Mouse (Mus musculus) cerebellum, adult 2 months (tissue): Measurements from ENCODE around the gene Hoxd11. TPM values are rescaled to one million over a fixed set of nuclear protein-coding genes. Genes with fewer than 3 reads are reported as not detected.

Experiments used
- DNase-seq, 2 experiments: peaks; one replicate each; pipeline ENCODE4 v3.0.0; 2021
- H3K27ac ChIP-seq: fragments of 200-500 bp; 2 replicates; pipeline ENCODE4 v1.5.1; 2012; ENCODE audit warnings: low read length, control low read depth, inconsistent platforms; ENCODE audit not compliant: insufficient read depth
- H3K27me3 ChIP-seq: fragments of 200-500 bp; 2 replicates; pipeline ENCODE4 v1.6.1; 2012; ENCODE audit warnings: inconsistent platforms, mild to moderate bottlenecking, low read length, moderate library complexity; ENCODE audit not compliant: control insufficient read depth, insufficient read depth
- H3K4me1 ChIP-seq: fragments of 200-500 bp; 2 replicates; pipeline ENCODE4 v1.6.1; 2011; ENCODE audit warnings: low read length; ENCODE audit not compliant: control insufficient read depth, insufficient read depth
- H3K4me3 ChIP-seq: fragments of 200-500 bp; replicated peaks from 2 replicates; pipeline ENCODE3; 2011; ENCODE audit warnings: mild to moderate bottlenecking, low read depth, low read length, control low read depth; ENCODE audit not compliant: insufficient read depth
- CTCF ChIP-seq: fragments of 200-500 bp; IDR thresholded peaks from 2 replicates; pipeline ENCODE4 v1.5.1; 2011; ENCODE audit warnings: low read depth, mild to moderate bottlenecking, control low read depth, low read length, moderate library complexity, borderline replicate concordance; ENCODE audit not compliant: insufficient read depth
- POLR2A ChIP-seq: fragments of 200-500 bp; IDR thresholded peaks from 2 replicates; pipeline ENCODE4 v1.6.1; 2011; ENCODE audit warnings: low read length, control low read depth, borderline replicate concordance; ENCODE audit not compliant: insufficient read depth
- WGBS: fragments of 180-500 bp; shearing (Covaris S2); methylation state at CpG from one replicate; pipeline ENCODE4 v1.1.7; 2018; 5-methylcytosine and 5-hydroxymethylcytosine counted together
- polyA plus RNA-seq: library from polyadenylated mRNA; depleted of rRNA; stranded (reverse); fragments of >200 nt; gene quantifications from 2 replicates; pipeline ENCODE4 v1.2.3, GENCODE M21; 2012

The Hoxd11 gene
- polyA plus RNA-seq, 1 experiment, result not detected

DNA sequence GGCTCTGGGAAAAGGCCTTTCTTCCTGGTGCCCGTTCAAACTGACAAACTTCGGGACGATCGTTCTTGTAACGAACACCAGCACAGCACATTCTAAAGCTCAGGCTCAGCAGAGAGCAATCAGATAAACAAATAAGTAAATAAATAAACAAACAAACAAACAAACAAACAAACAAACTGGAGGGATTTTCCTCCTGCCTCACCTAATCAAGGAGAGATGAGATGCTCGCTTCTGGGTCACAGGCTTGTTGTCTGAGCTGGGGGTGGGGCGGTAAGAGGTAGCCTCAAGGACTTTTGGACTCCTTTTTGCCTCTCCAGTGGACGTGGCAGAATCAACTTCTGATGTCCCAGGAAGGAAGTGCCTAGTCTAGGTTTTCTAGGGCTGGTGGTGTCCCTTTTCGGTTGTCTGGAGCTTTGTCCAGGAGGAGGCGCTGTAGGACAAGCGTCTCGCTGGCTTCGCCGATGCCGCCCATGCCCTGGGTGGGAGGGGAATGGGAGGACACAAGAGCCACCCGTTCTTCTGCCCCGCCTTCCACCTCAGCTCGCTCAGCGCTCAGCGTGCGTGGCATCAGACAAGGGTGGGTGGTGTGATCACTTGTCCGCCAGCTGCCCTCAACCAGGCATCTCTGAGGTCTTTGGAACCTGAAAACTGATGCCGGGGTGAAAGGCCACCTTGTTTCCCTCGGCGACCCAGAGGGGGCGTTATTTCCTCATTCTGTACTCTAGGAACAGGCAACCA, 36.3 kb downstream of the Hoxd11 start:
- TF ChIP-seq POLR2A (no peak), CTCF (peak; percentile 62)
- WGBS, result 4% methylated on average over 26 of the region's 26 CpGs
- Histone ChIP-seq H3K4me1 (no peaks in the 10 kb centered on the region), H3K27me3 (peaks cover 13% of the 10 kb centered on the region; the same call in 1 of the 2 replicates), H3K27ac (no peak overlapping the region), H3K4me3 (no peak overlapping the region)
- peak; percentile 39 to 57 for DNase-seq

DNA sequence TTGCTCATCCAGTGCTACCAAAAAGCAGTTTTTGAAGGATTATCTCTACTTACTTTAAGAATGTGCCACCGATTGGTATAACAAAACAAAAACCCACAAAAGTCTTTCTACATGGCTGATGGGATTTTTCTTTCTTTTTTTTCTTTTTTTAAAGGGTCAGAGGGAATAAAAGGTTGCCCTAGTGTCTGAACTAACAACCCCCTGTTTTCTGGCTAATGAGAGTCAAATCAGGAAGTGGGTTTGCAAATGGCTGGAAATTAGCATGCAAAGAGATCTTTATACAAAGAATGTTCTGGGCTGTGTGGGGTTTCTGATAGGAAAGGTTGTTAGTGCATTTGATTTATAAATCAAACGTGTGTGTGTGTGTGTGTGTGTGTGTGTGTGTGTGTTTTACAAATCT, 41.0 kb downstream of the Hoxd11 start:
- DNase-seq, result no peak
- WGBS, result 7% methylated on average over 2 of the region's 2 CpGs
- H3K4me1 ChIP-seq, result no peaks in the 10 kb centered on the region
- no peak overlapping the region for H3K4me3 ChIP-seq
- peaks cover 4% of the 10 kb centered on the region; the same call in 1 of the 2 replicates for H3K27me3 ChIP-seq
- TF ChIP-seq POLR2A (no peak), CTCF (no peak)
- H3K27ac ChIP-seq, result no peak overlapping the region

DNA sequence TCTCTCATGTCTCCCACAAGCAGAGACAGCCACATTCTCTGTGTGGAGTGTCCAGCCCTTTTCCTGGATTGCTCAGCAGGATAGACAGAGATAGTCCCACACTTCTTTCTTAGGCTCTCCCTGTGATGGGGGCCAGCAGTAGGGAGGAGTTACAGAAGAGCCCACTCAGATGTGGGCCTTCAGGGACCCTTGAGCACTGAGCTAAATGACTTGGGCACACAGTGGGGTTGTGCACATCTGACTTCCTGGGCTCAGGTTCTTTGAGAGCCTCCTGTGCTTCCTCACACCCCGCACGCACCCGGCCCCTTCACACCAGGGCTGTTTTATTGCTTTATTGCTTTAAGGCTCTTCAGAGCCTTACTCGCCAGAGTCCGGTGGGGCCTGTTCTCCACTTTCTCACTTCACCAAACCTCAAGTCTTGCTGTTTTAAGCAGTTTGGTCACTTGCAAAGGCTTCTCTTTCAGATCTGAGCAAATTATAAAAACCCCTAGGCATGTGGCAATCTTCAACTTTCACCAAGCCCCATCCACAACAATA, 41.7 kb downstream of the Hoxd11 start:
- H3K4me3 ChIP-seq, result no peak overlapping the region
- peaks cover 4% of the 10 kb centered on the region; the same call in 1 of the 2 replicates for H3K27me3 ChIP-seq
- no peak for TF ChIP-seq CTCF
- H3K4me1 ChIP-seq, result no peaks in the 10 kb centered on the region
- 5% methylated on average over 5 of the region's 5 CpGs for WGBS
- DNase-seq, result no peak
- no peak overlapping the region for H3K27ac ChIP-seq

DNA sequence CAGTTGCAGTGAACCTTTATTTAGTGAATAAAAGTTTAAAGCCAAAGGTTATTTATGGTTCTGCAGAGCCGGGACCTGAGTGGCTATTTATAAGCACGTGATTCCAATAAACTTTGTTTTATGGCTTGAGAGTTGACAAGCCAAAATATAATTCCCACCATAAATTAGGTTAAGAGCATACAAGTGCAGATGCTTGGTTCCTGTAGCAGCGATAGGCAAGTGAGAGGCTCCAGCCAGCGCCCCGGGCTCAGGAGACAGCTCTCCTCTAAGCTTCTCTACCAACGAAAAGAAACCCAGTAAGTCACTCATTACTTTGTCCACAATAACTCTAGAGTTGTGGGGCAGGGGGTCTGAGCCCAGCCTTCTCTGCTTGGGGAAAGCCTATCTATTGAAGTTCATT, 42.5 kb downstream of the Hoxd11 start:
- Histone ChIP-seq H3K27ac (no peak overlapping the region), H3K4me3 (no peak overlapping the region), H3K27me3 (peaks cover 6% of the 10 kb centered on the region; the same call in 1 of the 2 replicates), H3K4me1 (no peaks in the 10 kb centered on the region)
- DNase-seq, result no peak
- TF ChIP-seq CTCF, result no peak
- no peak for TF ChIP-seq POLR2A
- WGBS, result 8% methylated on average over 6 of the region's 6 CpGs

DNA sequence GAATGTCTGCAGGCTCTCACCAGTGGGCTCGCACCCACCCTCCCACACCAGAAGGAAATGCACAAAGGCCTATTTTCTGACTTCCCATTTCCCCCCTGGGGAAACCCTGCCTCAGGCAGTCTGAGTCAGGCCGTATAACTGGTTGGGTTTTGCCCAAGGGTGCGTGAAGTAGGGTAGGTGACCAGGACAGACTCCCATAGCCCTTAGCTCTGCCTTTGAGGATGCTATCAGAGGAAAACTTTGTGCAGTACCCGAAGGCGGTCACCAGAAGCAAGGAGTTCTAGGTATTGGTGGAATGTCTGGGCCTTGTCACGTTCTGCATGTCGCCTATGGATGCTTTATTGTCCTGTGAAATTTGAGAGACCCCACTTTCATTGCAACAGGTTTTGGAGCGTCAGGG, 43.6 kb downstream of the Hoxd11 start:
- Histone ChIP-seq H3K27ac (no peak overlapping the region), H3K27me3 (peaks cover 9% of the 10 kb centered on the region; the same call in 1 of the 2 replicates), H3K4me1 (no peaks in the 10 kb centered on the region; the same call in 1 of the 2 replicates), H3K4me3 (no peak overlapping the region)
- no peak for DNase-seq
- TF ChIP-seq POLR2A (no peak), CTCF (no peak)
- WGBS, result 5% methylated on average over 8 of the region's 8 CpGs

DNA sequence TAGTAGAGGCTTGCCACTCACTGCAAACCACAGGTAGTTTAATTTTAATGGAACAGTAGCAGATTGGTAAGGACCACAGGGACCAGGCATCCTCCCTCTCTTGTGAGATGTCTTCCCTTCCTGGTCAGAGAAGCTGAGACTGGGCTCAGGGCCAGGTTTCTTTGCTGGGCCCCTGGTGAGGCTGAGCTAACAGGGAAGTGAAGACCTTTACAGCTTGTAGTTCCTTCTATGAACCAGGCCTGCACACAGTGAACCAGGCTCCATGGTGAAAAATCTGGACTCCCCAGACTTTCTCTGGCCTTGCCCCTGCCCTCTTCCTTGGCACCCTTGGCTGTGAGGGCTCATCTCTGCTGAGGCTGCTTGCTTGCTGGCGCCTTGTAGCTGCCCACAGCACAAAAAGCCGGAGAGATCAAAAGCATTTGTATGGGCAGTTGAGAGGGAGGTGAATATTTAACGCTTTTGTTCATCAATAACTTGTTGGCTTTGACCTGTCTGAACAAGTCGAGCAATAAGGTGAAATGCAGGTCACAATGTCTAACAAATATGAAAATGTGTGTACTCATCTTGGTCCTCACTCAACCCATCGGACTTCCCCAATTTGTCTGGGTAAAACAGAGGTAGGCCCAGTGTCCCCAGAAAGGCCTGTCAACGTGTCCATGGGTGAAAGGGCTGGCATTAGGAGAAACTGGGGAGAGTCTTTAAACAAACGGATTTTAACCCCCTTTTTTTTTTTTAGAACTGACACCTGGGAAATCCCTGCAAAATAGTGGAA, 45.1 kb downstream of the Hoxd11 start:
- TF ChIP-seq POLR2A, result no peak
- no peak for TF ChIP-seq CTCF
- peaks cover 9% of the 10 kb centered on the region; the same call in 1 of the 2 replicates for H3K27me3 ChIP-seq
- 11% methylated on average over 7 of the region's 7 CpGs for WGBS
- H3K27ac ChIP-seq, result no peak overlapping the region
- no peaks in the 10 kb centered on the region; the same call in 1 of the 2 replicates for H3K4me1 ChIP-seq
- no peak for DNase-seq
- H3K4me3 ChIP-seq, result no peak overlapping the region

DNA sequence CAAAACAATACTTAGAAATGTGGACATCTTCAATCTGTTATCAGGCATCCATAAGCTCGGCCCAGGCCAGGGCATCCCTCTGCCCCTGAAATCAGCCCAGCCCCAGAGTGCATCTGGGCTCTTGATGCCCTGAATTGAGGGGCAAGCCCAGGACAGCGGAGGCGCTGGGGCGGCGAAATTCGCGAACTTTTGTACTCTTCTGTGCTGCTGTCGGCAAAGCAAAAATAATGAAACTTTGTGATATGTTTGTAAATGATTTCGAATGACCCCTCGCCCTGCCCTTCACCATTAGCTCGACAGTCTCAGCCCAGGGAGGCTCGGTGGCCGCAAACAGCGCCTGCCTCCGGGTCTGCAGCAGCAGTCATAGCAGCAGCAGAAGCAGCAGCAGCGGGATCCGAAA, 45.8 kb downstream of the Hoxd11 start:
- Histone ChIP-seq H3K27me3 (peaks cover 9% of the 10 kb centered on the region; the same call in 1 of the 2 replicates), H3K27ac (no peak overlapping the region), H3K4me1 (no peaks in the 10 kb centered on the region; the same call in 1 of the 2 replicates), H3K4me3 (no peak overlapping the region)
- DNase-seq, result no peak
- TF ChIP-seq POLR2A, result no peak
- TF ChIP-seq CTCF, result no peak
- 4% methylated on average over 17 of the region's 17 CpGs for WGBS

DNA sequence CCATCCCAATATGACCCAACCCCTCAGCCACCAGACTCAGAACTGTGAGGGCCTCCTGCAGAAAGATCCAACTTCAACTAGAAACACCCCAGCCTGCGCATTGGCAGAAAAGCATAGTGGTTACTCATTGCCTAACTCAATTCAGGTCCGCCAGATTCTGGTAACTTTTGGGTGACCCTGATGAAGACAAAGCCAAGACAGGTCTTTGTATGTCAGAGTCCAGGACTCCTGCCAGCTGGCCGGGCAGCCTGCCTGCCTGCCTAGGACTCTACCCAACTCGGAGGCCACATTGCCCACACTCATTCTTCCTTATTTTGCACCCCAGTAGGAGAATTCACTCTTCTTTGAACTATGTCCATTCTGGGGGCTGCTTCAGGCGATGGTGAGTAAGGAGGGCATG, 47.2 kb downstream of the Hoxd11 start, which contains the start of gene Gm28230:
Gm28230 (plus strand) TSS at position 178 of the 400 bp plus-strand sequence.
- no peak within 1 kb of the TSS for H3K27ac ChIP-seq
- DNase-seq, result no peak
- peaks cover 11% of the 10 kb centered on the region; the same call in 1 of the 2 replicates for H3K27me3 ChIP-seq
- no peak within 1 kb of the TSS for H3K4me3 ChIP-seq
- no peak for TF ChIP-seq CTCF
- no peak for TF ChIP-seq POLR2A
- H3K4me1 ChIP-seq, result no peaks in the 10 kb centered on the region; the same call in 1 of the 2 replicates
- 1% methylated on average over 5 of the region's 5 CpGs for WGBS
